Mouse (Mus musculus): ENCODE measurements around the gene Vmn2r49. TPM values are rescaled to one million over a fixed set of nuclear protein-coding genes. Genes with fewer than 3 reads are reported as not detected.
"Not testable (repeated sequence)": the region's sequence is repeated elsewhere in the genome, so short reads cannot be mapped to it uniquely, and the experiment has no call there.

Gene Vmn2r49
- polyA plus RNA-seq (2016; fragmentation: Nextera tagmentation; extraction: Ambion mirVana): not detected in 2 replicates

- not testable (repeated sequence) for H3K36me3 ChIP-seq; H3K4me1 ChIP-seq (replicated peaks); H3K9me3 ChIP-seq; H3K4me3 ChIP-seq; DNase-seq (ENCODE audit: low spot score); H3K27ac ChIP-seq; H3K27me3 ChIP-seq (ENCODE audit: insufficient read depth, poor library complexity, severe bottlenecking)
- WGBS: 70% methylated on average over 2 of the region's 2 CpGs
These were observed at the start of gene Vmn2r49 for GRCm38 (mm10) chr7:9992157-9992556. TSS of gene Vmn2r49 (minus strand) at chr7:9992257.

GRCm38 (mm10) chr7:9953485-9953884 lies 38.6 kb downstream of the Vmn2r49 start, which contains the start of gene Vmn2r48:
TSS of gene Vmn2r48 (minus strand) at chr7:9953585.
- 71% methylated on average over 2 of the region's 2 CpGs for WGBS
- H3K36me3 ChIP-seq; DNase-seq (ENCODE audit: low spot score); H3K27me3 ChIP-seq (ENCODE audit: insufficient read depth, poor library complexity, severe bottlenecking); H3K27ac ChIP-seq; H3K4me1 ChIP-seq (replicated peaks); H3K9me3 ChIP-seq; H3K4me3 ChIP-seq: not testable (repeated sequence)

Other genes starting within 250 kb of the Vmn2r49 start
- not detected in 2 replicates for gene Vmn2r46, start 221.7 kb downstream of the Vmn2r49 start, polyA plus RNA-seq (2016; fragmentation: Nextera tagmentation; extraction: Ambion mirVana)
- not detected in 2 replicates for gene Vmn2r47, start 150.9 kb downstream of the Vmn2r49 start, polyA plus RNA-seq (2016; fragmentation: Nextera tagmentation; extraction: Ambion mirVana)
- not detected in 2 replicates for gene Vmn2r48, start 38.7 kb downstream of the Vmn2r49 start, polyA plus RNA-seq (2016; fragmentation: Nextera tagmentation; extraction: Ambion mirVana)
- not detected in 2 replicates for gene Vmn2r50, start 61.0 kb upstream of the Vmn2r49 start, polyA plus RNA-seq (2016; fragmentation: Nextera tagmentation; extraction: Ambion mirVana)
- gene Vmn2r51, start 113.5 kb upstream of the Vmn2r49 start, polyA plus RNA-seq (2016; fragmentation: Nextera tagmentation; extraction: Ambion mirVana): not detected in 2 replicates
- not detected in 2 replicates for gene Vmn2r52, start 184.3 kb upstream of the Vmn2r49 start, polyA plus RNA-seq (2016; fragmentation: Nextera tagmentation; extraction: Ambion mirVana)